Mouse (Mus musculus): ENCODE measurements around the gene Smyd1. TPM values are rescaled to one million over a fixed set of nuclear protein-coding genes. Genes with fewer than 3 reads are reported as not detected.

Gene Smyd1
- total RNA-seq, 2 experiments from 2014 or later = 153 to 163 TPM

GRCm38 (mm10) chr6:71262142-71262833 is 59.7 kb downstream of the Smyd1 start:
- no peak for DNase-seq (ENCODE audit: low spot score in 2 of 2)

- DNase-seq (ENCODE audit: low spot score in 2 of 2) = no peak
Observed at GRCm38 (mm10) chr6:71261060-71261459, 61.0 kb downstream of the Smyd1 start.

GRCm38 (mm10) chr6:71260051-71260640 is 61.9 kb downstream of the Smyd1 start:
- DNase-seq (ENCODE audit: low spot score in 2 of 2) = no peak

- DNase-seq (ENCODE audit: low spot score in 2 of 2) = no peak
Observed at GRCm38 (mm10) chr6:71259166-71259565, 62.9 kb downstream of the Smyd1 start.

- DNase-seq (ENCODE audit: low spot score in 2 of 2) = no peak
Observed at GRCm38 (mm10) chr6:71258562-71258961, 63.5 kb downstream of the Smyd1 start.

GRCm38 (mm10) chr6:71257375-71257774 is 64.7 kb downstream of the Smyd1 start:
- no peak for DNase-seq (ENCODE audit: low spot score in 2 of 2)

- DNase-seq (ENCODE audit: low spot score in 2 of 2) = no peak
Observed at GRCm38 (mm10) chr6:71256166-71256565, 65.9 kb downstream of the Smyd1 start.

GRCm38 (mm10) chr6:71254456-71254855 is 67.6 kb downstream of the Smyd1 start:
- DNase-seq (ENCODE audit: low spot score in 2 of 2) = no peak

GRCm38 (mm10) chr6:71250951-71251350 is 71.1 kb downstream of the Smyd1 start:
- DNase-seq (ENCODE audit: low spot score in 2 of 2) = no peak

- DNase-seq (ENCODE audit: low spot score in 2 of 2) = no peak
Observed at GRCm38 (mm10) chr6:71249615-71250014, 72.4 kb downstream of the Smyd1 start.

GRCm38 (mm10) chr6:71248420-71248819 is 73.6 kb downstream of the Smyd1 start:
- DNase-seq (ENCODE audit: low spot score in 2 of 2) = no peak

- no peak for DNase-seq (ENCODE audit: low spot score in 2 of 2)
Observed at GRCm38 (mm10) chr6:71243258-71243657, 78.8 kb downstream of the Smyd1 start.

GRCm38 (mm10) chr6:71242811-71243210 is 79.2 kb downstream of the Smyd1 start:
- no peak for DNase-seq (ENCODE audit: low spot score in 2 of 2)

GRCm38 (mm10) chr6:71240831-71241230 is 81.2 kb downstream of the Smyd1 start:
- DNase-seq (ENCODE audit: low spot score in 2 of 2) = no peak

GRCm38 (mm10) chr6:71239069-71239750 is 82.8 kb downstream of the Smyd1 start:
- no peak for DNase-seq (ENCODE audit: low spot score in 2 of 2)

- DNase-seq (ENCODE audit: low spot score in 2 of 2) = no peak
Observed at GRCm38 (mm10) chr6:71237031-71237431, 85.0 kb downstream of the Smyd1 start.

GRCm38 (mm10) chr6:71236506-71236905 is 85.5 kb downstream of the Smyd1 start:
- no peak for DNase-seq (ENCODE audit: low spot score in 2 of 2)

GRCm38 (mm10) chr6:71235944-71236343 is 86.1 kb downstream of the Smyd1 start:
- DNase-seq (ENCODE audit: low spot score in 2 of 2) = no peak

- no peak for DNase-seq (ENCODE audit: low spot score in 2 of 2)
Observed at GRCm38 (mm10) chr6:71235121-71235520, 86.9 kb downstream of the Smyd1 start.

GRCm38 (mm10) chr6:71227157-71227770 is 94.8 kb downstream of the Smyd1 start:
- DNase-seq (ENCODE audit: low spot score in 2 of 2) = no peak

- DNase-seq (ENCODE audit: low spot score in 2 of 2) = no peak
Observed at GRCm38 (mm10) chr6:71226544-71226943, 95.5 kb downstream of the Smyd1 start.

All from gastrocnemius, postnatal 4 days (tissue).